Mouse (Mus musculus) T-cell, adult 66 days (primary cell): ENCODE data around the gene Zfp39. TPM values are rescaled to one million over a fixed set of nuclear protein-coding genes. Genes with fewer than 3 reads are reported as not detected.

Source experiments
- total RNA-seq, 2 experiments: library from RNA; stranded (reverse); gene quantifications; 3 replicates in 1 of 2; 4 replicates in 1 of 2; pipeline ENCODE4 v1.2.4; 2023

The Zfp39 gene
- 10 to 100 TPM; 12.1 to 12.3 TPM for total RNA-seq

DNA sequence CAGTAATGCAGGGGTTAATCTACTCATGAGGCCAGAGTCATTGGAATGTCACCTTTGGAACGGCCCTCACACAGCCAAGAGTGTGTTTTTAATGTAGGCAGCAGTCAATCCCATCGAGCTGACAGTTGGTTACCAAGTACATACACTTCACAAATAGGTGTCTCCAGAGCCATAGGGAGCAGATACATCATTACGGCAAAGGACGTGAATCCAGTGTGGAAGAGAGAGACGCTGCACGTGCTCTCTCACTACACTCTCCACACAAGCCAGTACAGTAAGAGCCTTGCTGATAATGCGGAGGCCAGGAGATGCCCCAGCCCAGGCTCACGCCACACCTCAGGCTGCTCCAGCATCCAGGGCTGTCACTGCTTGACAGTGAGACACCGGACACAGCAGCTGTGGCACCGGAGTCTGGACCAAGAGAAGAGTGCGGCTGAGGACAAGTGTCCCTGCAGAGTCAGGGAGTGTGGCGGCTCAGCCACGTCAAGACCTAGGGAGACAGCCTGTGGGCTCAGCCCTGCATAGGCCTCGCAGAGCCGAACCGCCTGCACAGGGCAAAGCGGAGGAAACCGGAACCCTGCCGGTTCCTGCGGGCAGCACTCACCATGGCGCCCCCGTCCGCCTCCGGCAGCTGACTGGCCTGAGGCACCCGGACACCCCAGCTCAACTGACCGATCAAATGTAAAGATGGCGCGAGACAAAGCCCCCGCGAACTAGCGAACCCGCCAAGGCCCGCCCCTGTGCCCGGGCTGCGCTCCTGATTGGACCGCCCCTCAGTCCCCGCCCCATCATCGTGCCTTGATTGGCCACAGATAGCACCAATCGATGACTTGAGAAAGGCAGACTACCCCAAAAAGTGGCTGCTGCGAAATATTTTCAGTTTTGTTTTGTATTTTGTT lies at the start of gene Zfp39:
TSS of gene Zfp39 (minus strand) at position 715 of the 899 bp plus-strand sequence.

GRCm38 (mm10) chr11:58948542-58949479 lies 44.8 kb upstream of the Zfp39 start, which contains the start of gene Hist3h2ba:
TSS of gene Hist3h2ba (plus strand) at chr11:58948920.

DNA sequence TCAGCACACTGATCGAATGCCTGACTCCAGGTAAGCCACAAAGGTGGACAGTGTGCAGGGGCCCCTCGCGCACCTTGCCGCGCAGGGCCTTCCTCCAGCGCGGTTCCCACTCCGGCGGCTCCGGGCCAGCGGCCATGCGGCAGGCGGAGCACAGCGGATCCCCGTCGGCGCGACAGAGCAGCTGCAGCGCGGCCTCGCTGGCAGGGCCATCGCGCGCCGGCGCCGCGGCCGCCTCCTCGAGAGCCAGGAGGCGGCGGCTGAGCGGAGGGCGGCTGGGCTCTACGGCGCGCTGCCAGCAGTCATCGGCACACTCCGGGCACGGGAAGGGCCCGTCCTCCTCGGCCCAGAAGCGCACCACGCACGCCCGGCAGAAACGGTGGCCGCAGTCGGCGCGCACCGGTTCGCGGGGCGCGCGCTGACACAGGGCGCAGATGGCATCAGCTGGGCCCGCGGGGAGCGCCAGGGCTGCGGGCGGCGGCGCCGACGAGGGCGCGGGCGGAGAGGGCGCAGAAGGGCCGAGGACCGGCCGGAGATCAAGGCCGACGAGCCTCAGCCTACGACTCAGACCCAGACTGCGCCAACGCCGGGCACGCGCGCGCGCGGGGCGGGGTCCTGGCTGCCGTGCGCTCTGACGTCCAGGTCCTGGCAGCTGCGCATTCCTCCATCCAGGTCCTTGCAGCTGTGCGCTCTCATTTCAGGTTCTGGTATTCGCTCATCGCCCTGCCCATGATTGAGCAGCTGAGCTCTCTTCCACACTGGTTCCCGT lies 34.5 kb upstream of the Zfp39 start, which contains the start of gene Rnf187:
TSS of gene Rnf187 (minus strand) at position 595 of the 766 bp plus-strand sequence.

DNA sequence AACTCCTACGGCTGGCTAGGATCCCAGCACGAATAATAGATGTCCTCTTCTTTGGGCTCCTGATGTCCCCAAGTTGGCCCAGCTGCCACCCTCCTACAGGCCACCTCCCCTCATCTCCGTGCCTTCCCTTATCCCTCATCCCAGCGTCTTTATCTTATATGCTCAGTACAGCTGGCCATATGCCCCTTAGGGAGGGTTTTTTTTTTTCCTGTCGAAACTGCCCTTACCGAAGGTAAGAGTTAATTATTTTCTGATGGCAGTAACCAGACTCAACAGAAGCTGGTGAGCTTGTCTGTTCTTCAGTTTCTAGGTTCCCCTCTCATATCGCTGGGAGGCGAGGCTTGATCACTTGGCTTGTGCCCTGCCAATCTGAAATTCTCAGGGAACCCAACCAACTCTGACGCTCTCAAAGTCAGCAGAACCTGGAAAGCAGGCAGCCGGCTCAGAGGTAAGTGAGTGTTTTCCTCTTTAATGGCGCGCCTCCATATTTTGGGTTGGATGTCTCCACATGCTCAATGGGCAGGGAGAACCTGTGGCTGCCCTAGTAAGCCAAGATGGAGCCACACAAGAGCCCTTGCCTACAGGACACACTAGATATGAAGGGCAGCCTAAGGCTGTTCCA lies 13.8 kb upstream of the Zfp39 start, which contains the start of gene Btnl10:
TSS of gene Btnl10 (plus strand) at position 164 of the 622 bp plus-strand sequence.

GRCm38 (mm10) chr11:58867039-58867953 lies 36.7 kb downstream of the Zfp39 start, which contains the start of gene 2810021J22Rik:
TSS of gene 2810021J22Rik (plus strand) at chr11:58867216.

GRCm38 (mm10) chr11:58846919-58847461 lies 57.0 kb downstream of the Zfp39 start, which contains the start of gene Gm12258:
TSS of gene Gm12258 (plus strand) at chr11:58847158.

DNA sequence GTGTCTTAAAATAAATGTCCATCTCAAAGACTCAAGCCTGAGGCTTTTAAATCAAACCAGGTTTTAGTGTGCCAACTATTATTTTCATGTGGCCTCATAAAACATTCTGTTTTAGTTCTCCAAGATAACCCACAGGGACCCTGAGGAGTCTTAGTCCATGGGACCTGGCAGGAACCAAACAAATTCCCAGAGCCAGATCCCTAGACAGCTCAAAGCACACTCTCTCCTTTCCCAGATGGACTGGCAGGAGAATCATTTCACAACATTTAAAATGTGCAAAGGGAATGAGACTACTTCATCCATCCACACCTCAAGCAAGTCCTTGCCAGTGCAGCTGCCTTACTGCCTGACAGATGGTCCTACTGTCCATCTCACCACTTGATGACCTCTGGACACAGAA lies 65.1 kb downstream of the Zfp39 start, which contains the start of gene Olfr311:
TSS of gene Olfr311 (plus strand) at position 301 of the 400 bp plus-strand sequence.

Other genes starting within 250 kb of the Zfp39 start
- not detected for gene Olfr322, start 245.4 kb downstream of the Zfp39 start, total RNA-seq
- not detected for gene Olfr320, start 223.1 kb downstream of the Zfp39 start, total RNA-seq
- not detected for gene Olfr319, start 205.1 kb downstream of the Zfp39 start, total RNA-seq
- under 1 TPM; 0.50 to 0.64 TPM for gene Olfr318, start 180.2 kb downstream of the Zfp39 start, total RNA-seq
- gene Olfr317, start 165.0 kb downstream of the Zfp39 start, total RNA-seq, result not detected
- not detected for gene Olfr316, start 151.5 kb downstream of the Zfp39 start, total RNA-seq
- not detected for gene Olfr315, start 131.0 kb downstream of the Zfp39 start, total RNA-seq
- gene Olfr314, start 121.3 kb downstream of the Zfp39 start, total RNA-seq, result not detected
- not detected for gene Fam183b, start 102.3 kb downstream of the Zfp39 start, total RNA-seq
- not detected for gene Olfr313, start 89.2 kb downstream of the Zfp39 start, total RNA-seq
- not detected for gene Olfr312, start 75.0 kb downstream of the Zfp39 start, total RNA-seq
- not detected for gene Olfr311, start 65.0 kb downstream of the Zfp39 start, total RNA-seq
- gene Gm12258, start 57.1 kb downstream of the Zfp39 start, total RNA-seq, result 10 to 100 TPM in 1 of 2 experiments, 1 to 10 TPM in 1; 7.1 to 15.0 TPM
- gene 2810021J22Rik, start 37.0 kb downstream of the Zfp39 start, total RNA-seq, result 10 to 100 TPM; 11.0 to 12.4 TPM
- gene Btnl10, start 13.7 kb upstream of the Zfp39 start, total RNA-seq, result not detected
- 100 to 1,000 TPM; 122 to 136 TPM for gene Rnf187, start 34.7 kb upstream of the Zfp39 start, total RNA-seq
- gene Hist3h2ba, start 44.7 kb upstream of the Zfp39 start, total RNA-seq, result 10 to 100 TPM; 12.9 to 15.2 TPM
- gene Hist3h2a, start 50.5 kb upstream of the Zfp39 start, total RNA-seq, result 10 to 100 TPM; 39.5 to 41.6 TPM
- under 1 TPM in 1 of 2 experiments, not detected in 1; 0.41 TPM for gene Trim17, start 50.5 kb upstream of the Zfp39 start, total RNA-seq
- gene Trim11, start 73.9 kb upstream of the Zfp39 start, total RNA-seq, result 10 to 100 TPM; 68.7 to 76.5 TPM
- gene Obscn, start 232.2 kb upstream of the Zfp39 start, total RNA-seq, result under 1 TPM; 0.39 to 0.47 TPM